In genomic region chr14:115092081-115092480, GRCm38 (mm10) we compare ENCODE assay signal across 7 mouse cellular contexts. TPM values are rescaled to one million over a fixed set of nuclear protein-coding genes. Genes with fewer than 3 reads are reported as not detected.
A peak's percentile ranks its signal among the peaks of the same experiment; 100 is the strongest.
DNase-seq lines count a peak whose midpoint lies in the region; ATAC-seq and TF ChIP-seq lines count a peak whose summit lies in the region.

TSS of gene Gpc5 (plus strand) at chr14:115092215.

- WGBS in heart, embryonic 12.5 days = under 1% methylated on average over 31 of the region's 31 CpGs
- WGBS in kidney, postnatal 0 days = under 1% methylated on average over 31 of the region's 31 CpGs
- under 1% methylated on average over 31 of the region's 31 CpGs for WGBS in liver, adult 2 months

- H3K9ac ChIP-seq in heart, embryonic 12.5 days = peak within 1 kb of the TSS; percentile 67
- H3K9ac ChIP-seq in kidney, postnatal 0 days (ENCODE audit: low read depth, low read length) = peak within 1 kb of the TSS; percentile 61
- H3K9ac ChIP-seq in liver, adult 2 months (ENCODE audit: low read depth, low read length) = no peak within 1 kb of the TSS

- H3K4me3 ChIP-seq in erythroblast, embryonic 14.5 days (replicated peaks) = peak within 1 kb of the TSS; percentile 50
- H3K4me3 ChIP-seq in heart, embryonic 12.5 days = peak within 1 kb of the TSS; percentile 61
- H3K4me3 ChIP-seq in kidney, postnatal 0 days (replicated peaks; ENCODE audit: low read depth, low read length) = peak within 1 kb of the TSS; percentile 69
- peak within 1 kb of the TSS; percentile 58 for H3K4me3 ChIP-seq in liver, adult 2 months (ENCODE audit: insufficient read depth, low read depth, low read length)

- H3K36me3 ChIP-seq in erythroblast, embryonic 14.5 days (ENCODE audit: control insufficient read depth) = no peaks in the 10 kb centered on the region
- H3K36me3 ChIP-seq in heart, embryonic 12.5 days = no peaks in the 10 kb centered on the region
- no peaks in the 10 kb centered on the region for H3K36me3 ChIP-seq in kidney, postnatal 0 days (ENCODE audit: insufficient read depth, low read length)
- H3K36me3 ChIP-seq in liver, adult 2 months (ENCODE audit: control insufficient read depth, insufficient read depth, low read length) = no peaks in the 10 kb centered on the region

- no peak within 1 kb of the TSS for H3K27ac ChIP-seq in heart, embryonic 12.5 days (ENCODE audit: poor library complexity, severe bottlenecking)
- no peak within 1 kb of the TSS for H3K27ac ChIP-seq in kidney, postnatal 0 days
- H3K27ac ChIP-seq in liver, adult 2 months (replicated peaks; ENCODE audit: insufficient read depth, low read depth, low read length) = no peak within 1 kb of the TSS

- no peaks in the 10 kb centered on the region for H3K79me2 ChIP-seq in liver, adult 2 months (ENCODE audit: control insufficient read depth, insufficient read depth, low read length)

- no peak for TF ChIP-seq POLR2A in brain, embryonic 14.5 days (IDR thresholded peaks at IDR 0.05; ENCODE audit: borderline replicate concordance, extremely low read depth, insufficient read depth, insufficient read length, poor library complexity, severe bottlenecking)
- no peak for TF ChIP-seq POLR2A in liver, adult 2 months (IDR thresholded peaks at IDR 0.05; ENCODE audit: extremely low read depth, insufficient read depth, low read length)

- no peaks in the 10 kb centered on the region for H3K9me3 ChIP-seq in erythroblast, embryonic 14.5 days (ENCODE audit: control insufficient read depth, low read length)
- no peaks in the 10 kb centered on the region for H3K9me3 ChIP-seq in heart, embryonic 12.5 days (replicated peaks)
- no peaks in the 10 kb centered on the region for H3K9me3 ChIP-seq in kidney, postnatal 0 days (replicated peaks; ENCODE audit: low read length)

- no peak for TF ChIP-seq CTCF in brain, embryonic 14.5 days (IDR thresholded peaks at IDR 0.05; ENCODE audit: borderline replicate concordance, extremely low read depth, insufficient read depth, insufficient read length)
- no peak for TF ChIP-seq CTCF in kidney, postnatal 0 days (IDR thresholded peaks at IDR 0.05; ENCODE audit: low read depth)
- TF ChIP-seq CTCF in liver, adult 2 months (IDR thresholded peaks at IDR 0.05; ENCODE audit: low read depth, low read length) = no peak

- ATAC-seq in heart, embryonic 12.5 days (ENCODE audit: insufficient number of reproducible peaks, low FRiP score) = peak; percentile 98
- ATAC-seq in kidney, postnatal 0 days (replicated peaks; ENCODE audit: low FRiP score, low read depth) = peak; percentile 99
- ATAC-seq in monocyte, adult 5-6 weeks (replicated peaks; ENCODE audit: insufficient number of reproducible peaks, low FRiP score, low TSS enrichment, poor library complexity, severe bottlenecking) = peak; percentile 82

- peaks cover 8% of the 10 kb centered on the region for H3K4me1 ChIP-seq in erythroblast, embryonic 14.5 days (ENCODE audit: control insufficient read depth)
- H3K4me1 ChIP-seq in heart, embryonic 12.5 days (replicated peaks) = peaks cover 7% of the 10 kb centered on the region; the same call in 1 of the 2 replicates
- no peaks in the 10 kb centered on the region for H3K4me1 ChIP-seq in kidney, postnatal 0 days (replicated peaks; ENCODE audit: insufficient read depth, low read length)
- peaks cover 4% of the 10 kb centered on the region; the same call in 1 of the 2 replicates for H3K4me1 ChIP-seq in liver, adult 2 months (ENCODE audit: control insufficient read depth, insufficient read depth, low read length)

- H3K4me2 ChIP-seq in heart, embryonic 12.5 days = peak within 1 kb of the TSS; percentile 99
- H3K4me2 ChIP-seq in kidney, postnatal 0 days (ENCODE audit: low read length) = peak within 1 kb of the TSS; percentile 91

- peak; percentile 95 for DNase-seq in brain, embryonic 14.5 days (ENCODE audit: low read depth)
- DNase-seq in kidney, postnatal 0 days (ENCODE audit: low spot score) = peak; percentile 82
- peak; percentile 74 for DNase-seq in liver, adult 2 months (ENCODE audit: extremely low read depth, low read depth, low spot score)
- peak; percentile 65 to 77 for DNase-seq in spleen, postnatal 36 days (ENCODE audit: low spot score in 2 of 2)

- H3K27me3 ChIP-seq in erythroblast, embryonic 14.5 days (ENCODE audit: control insufficient read depth) = peaks cover 44% of the 10 kb centered on the region
- H3K27me3 ChIP-seq in heart, embryonic 12.5 days (replicated peaks) = peaks cover 36% of the 10 kb centered on the region
- H3K27me3 ChIP-seq in kidney, postnatal 0 days (ENCODE audit: insufficient read depth, low read length) = no peaks in the 10 kb centered on the region
- H3K27me3 ChIP-seq in liver, adult 2 months (ENCODE audit: control insufficient read depth, insufficient read depth, low read length) = peaks cover 13% of the 10 kb centered on the region

RNA-seq across cellular contexts. Expression of gene Gpc5, which starts in this region (rescaled TPM):
- 1.7 and 3.2 TPM in 2 replicates for polyA plus RNA-seq in brain, embryonic 14.5 days (2012; rRNA removed)
- not detected in 2 replicates for polyA plus RNA-seq in erythroblast, embryonic 14.5 days (2012)
- 0.53 and 0.57 TPM in 2 replicates for polyA plus RNA-seq in heart, embryonic 12.5 days (2016; fragmentation: Nextera tagmentation; extraction: Ambion mirVana)
- polyA plus RNA-seq in kidney, postnatal 0 days (2015; fragmentation: Nextera tagmentation; extraction: Ambion mirVana) = 18.5 and 19.8 TPM in 2 replicates
- not detected in 2 replicates for total RNA-seq in liver, adult 2 months (2014; rRNA removed)
- polyA plus RNA-seq in liver, adult 2 months (2012; rRNA removed) = 0.15 TPM in 1 of 2 replicates, not detected in the other
- not detected in 3 replicates for total RNA-seq in monocyte, adult 5-6 weeks (2017)

Comparison
In these comparisons a context has a peak if more than half of its experiments do, and no peak if none do; other contexts are left out.
1. Peak in ATAC-seq, H3K4me3 ChIP-seq, H3K9ac ChIP-seq and H3K4me2 ChIP-seq in heart, embryonic 12.5 days; RNA of the gene not detected or under 1 TPM.
2. Peak in DNase-seq and H3K4me3 ChIP-seq in liver, adult 2 months; RNA of the gene not detected or under 1 TPM.
3. Peak in ATAC-seq in monocyte, adult 5-6 weeks; RNA of the gene not detected or under 1 TPM.